Mouse (Mus musculus): Measurements from ENCODE around the gene Pwp2.
"Not testable (repeated sequence)": the region's sequence is repeated elsewhere in the genome, so short reads cannot be mapped to it uniquely, and the experiment has no call there.

Gene Pwp2

GRCm38 (mm10) chr10:78139572-78140250, 45.2 kb downstream of the Pwp2 start:
- DNase-seq = no peak

GRCm38 (mm10) chr10:78138812-78139523, 46.0 kb downstream of the Pwp2 start:
- DNase-seq = no peak

GRCm38 (mm10) chr10:78137191-78137590, 47.8 kb downstream of the Pwp2 start:
- DNase-seq = no peak

- no peak for DNase-seq
Observed at GRCm38 (mm10) chr10:78135947-78136346, 49.0 kb downstream of the Pwp2 start.

GRCm38 (mm10) chr10:78134975-78135798, 49.8 kb downstream of the Pwp2 start:
- DNase-seq = no peak

GRCm38 (mm10) chr10:78134400-78134799, 50.5 kb downstream of the Pwp2 start:
- DNase-seq = no peak

- no peak for DNase-seq
Observed at GRCm38 (mm10) chr10:78129998-78130397, 55.0 kb downstream of the Pwp2 start.

GRCm38 (mm10) chr10:78129423-78129822, 55.5 kb downstream of the Pwp2 start:
- peak in 1 of 2 experiments; percentile 7 for DNase-seq

GRCm38 (mm10) chr10:78128647-78129046, 56.3 kb downstream of the Pwp2 start:
- DNase-seq = no peak

GRCm38 (mm10) chr10:78127931-78128330, 57.0 kb downstream of the Pwp2 start:
- DNase-seq = no peak

GRCm38 (mm10) chr10:78127046-78127870, 57.7 kb downstream of the Pwp2 start:
- DNase-seq = no peak

GRCm38 (mm10) chr10:78126311-78126710, 58.6 kb downstream of the Pwp2 start:
- DNase-seq = no peak

- not testable (repeated sequence) for DNase-seq
Observed at GRCm38 (mm10) chr10:78125061-78125460, 59.9 kb downstream of the Pwp2 start.

GRCm38 (mm10) chr10:78124137-78124536, 60.8 kb downstream of the Pwp2 start:
- DNase-seq = not testable (repeated sequence)

All from cerebellum, adult 18-20 months (tissue).